Mouse (Mus musculus) limb, embryonic 15.5 days (tissue): Measurements from ENCODE around the gene Rptor. TPM values are rescaled to one million over a fixed set of nuclear protein-coding genes. Genes with fewer than 3 reads are reported as not detected.

ENCODE experiments used
- ATAC-seq: fragments of 200-750 bp; cut with Nextera tagmentation; 2 replicates; pipeline ENCODE4 v1.8.0; 2017; ENCODE audit warnings: low read depth, moderate TSS enrichment; ENCODE audit not compliant: insufficient number of reproducible peaks, low FRiP score, low TSS enrichment
- H3K27ac ChIP-seq: fragments of 300-500 bp; sonication (generic); 2 replicates; pipeline ENCODE4 v1.5.1; 2015; ENCODE audit warnings: moderate library complexity, mild to moderate bottlenecking, inconsistent platforms
- H3K27me3 ChIP-seq: fragments of 300-500 bp; sonication (generic); 2 replicates; pipeline ENCODE4 v1.6.1; 2015; ENCODE audit warnings: inconsistent platforms
- H3K36me3 ChIP-seq: fragments of 300-500 bp; sonication (generic); 2 replicates; pipeline ENCODE4 v1.6.1; 2015; ENCODE audit warnings: inconsistent platforms
- H3K4me1 ChIP-seq: fragments of 300-500 bp; sonication (generic); 2 replicates; pipeline ENCODE4 v1.6.1; 2015; ENCODE audit warnings: inconsistent platforms
- H3K4me2 ChIP-seq: fragments of 300-500 bp; sonication (generic); 2 replicates; pipeline ENCODE4 v1.6.1; 2015; ENCODE audit warnings: mild to moderate bottlenecking, inconsistent platforms
- H3K4me3 ChIP-seq: fragments of 300-500 bp; sonication (generic); 2 replicates; pipeline ENCODE4 v1.5.1; 2015; ENCODE audit warnings: mild to moderate bottlenecking, inconsistent platforms
- H3K9ac ChIP-seq: fragments of 300-500 bp; sonication (generic); 2 replicates; pipeline ENCODE4 v1.6.1; 2015; ENCODE audit warnings: inconsistent platforms
- H3K9me3 ChIP-seq: fragments of 300-500 bp; sonication (generic); 2 replicates; pipeline ENCODE4 v1.6.1; 2016; ENCODE audit warnings: inconsistent platforms
- WGBS: fragments of 180-500 bp; shearing (Covaris S2); methylation state at CpG from one replicate; pipeline ENCODE4 v1.1.7; 2015; 5-methylcytosine and 5-hydroxymethylcytosine counted together
- polyA plus RNA-seq: library from polyadenylated mRNA; unstranded; fragments of >200 nt; fragmentation: Nextera tagmentation; extraction: Ambion mirVana; gene quantifications from 2 replicates; pipeline ENCODE4 v1.2.1, GENCODE M21; 2015

The Rptor gene
- polyA plus RNA-seq, 1 experiment from 2014 or later = 9.0 TPM

DNA sequence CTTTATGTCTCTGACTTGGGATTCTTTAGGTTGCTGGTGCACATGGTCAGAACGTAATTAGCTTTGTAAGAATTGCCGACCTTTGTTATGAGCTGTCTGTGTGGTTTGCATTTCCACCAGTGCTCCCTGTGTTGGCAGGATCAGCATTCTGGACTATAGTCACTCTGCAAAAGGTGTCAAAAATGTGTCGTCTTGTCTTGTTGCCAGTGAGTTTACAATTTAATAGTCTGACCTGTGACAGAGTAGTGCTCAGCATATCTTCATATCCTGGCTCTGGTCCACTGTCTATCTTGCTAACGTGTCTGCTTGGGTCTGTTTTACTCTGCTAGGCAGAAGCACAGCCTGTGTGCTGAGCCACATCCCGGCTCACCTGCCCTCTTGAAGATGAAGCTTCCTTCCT is 128.7 kb downstream of the Rptor start:
- no peak overlapping the region for H3K4me2 ChIP-seq
- ATAC-seq = no peak
- H3K4me3 ChIP-seq = no peak overlapping the region
- H3K27ac ChIP-seq = no peak overlapping the region
- no peaks in the 10 kb centered on the region for H3K36me3 ChIP-seq
- no peaks in the 10 kb centered on the region for H3K9me3 ChIP-seq
- no peaks in the 10 kb centered on the region for H3K27me3 ChIP-seq
- 67% methylated on average over 5 of the region's 5 CpGs for WGBS
- H3K9ac ChIP-seq = no peak overlapping the region
- peaks cover 3% of the 10 kb centered on the region; the same call in 1 of the 2 replicates for H3K4me1 ChIP-seq

GRCm38 (mm10) chr11:119732362-119732761 is 129.7 kb downstream of the Rptor start:
- no peak overlapping the region for H3K4me2 ChIP-seq
- H3K4me3 ChIP-seq = no peak overlapping the region
- no peak overlapping the region for H3K9ac ChIP-seq
- H3K27me3 ChIP-seq = no peaks in the 10 kb centered on the region
- WGBS = 82% methylated on average over 1 of the region's 1 CpGs
- peaks cover 3% of the 10 kb centered on the region; the same call in 1 of the 2 replicates for H3K4me1 ChIP-seq
- no peaks in the 10 kb centered on the region for H3K36me3 ChIP-seq
- ATAC-seq = no peak
- no peak overlapping the region for H3K27ac ChIP-seq
- no peaks in the 10 kb centered on the region for H3K9me3 ChIP-seq

DNA sequence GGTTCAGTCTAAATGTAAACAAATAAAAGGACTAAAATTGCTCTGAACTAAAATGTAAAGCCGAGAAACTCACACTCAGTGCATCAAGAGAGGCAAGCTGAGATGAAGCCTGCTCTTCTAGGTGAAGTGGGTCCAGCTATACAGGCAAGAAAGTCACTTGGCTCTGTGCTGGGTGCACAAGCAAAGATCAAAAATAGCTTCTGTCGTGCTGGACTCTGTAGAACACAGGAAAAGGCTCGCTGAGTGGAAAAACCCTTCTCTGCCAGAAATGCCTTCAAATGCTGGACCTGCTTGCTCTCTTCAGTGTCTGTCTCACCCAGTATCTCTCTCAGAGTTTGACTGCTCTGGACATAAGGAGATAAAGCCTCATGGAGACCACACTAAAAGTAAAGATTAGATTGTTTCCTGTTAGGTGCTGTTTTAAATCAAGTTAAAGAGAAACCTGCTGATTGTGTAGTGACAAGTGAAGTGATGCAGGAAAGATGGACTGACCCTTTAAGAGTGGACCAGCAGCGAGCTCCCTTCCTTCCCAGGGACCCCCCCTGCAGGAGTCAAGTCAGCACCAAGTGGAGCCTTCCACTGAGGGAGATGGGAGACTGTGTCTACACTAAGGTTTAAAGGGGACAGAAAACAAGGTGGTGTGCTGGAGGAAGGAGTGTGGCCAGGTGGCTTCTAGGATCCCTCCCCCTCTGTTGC is 130.4 kb downstream of the Rptor start:
- H3K4me2 ChIP-seq = no peak overlapping the region
- H3K36me3 ChIP-seq = no peaks in the 10 kb centered on the region

GRCm38 (mm10) chr11:119733657-119733990 is 130.9 kb downstream of the Rptor start:
- no peak overlapping the region for H3K27ac ChIP-seq
- no peaks in the 10 kb centered on the region for H3K9me3 ChIP-seq
- ATAC-seq = no peak
- no peak overlapping the region for H3K4me3 ChIP-seq
- H3K4me2 ChIP-seq = no peak overlapping the region
- H3K9ac ChIP-seq = no peak overlapping the region
- H3K4me1 ChIP-seq = peaks cover 3% of the 10 kb centered on the region; the same call in 1 of the 2 replicates
- H3K27me3 ChIP-seq = no peaks in the 10 kb centered on the region
- no peaks in the 10 kb centered on the region for H3K36me3 ChIP-seq
- 92% methylated on average over 7 of the region's 7 CpGs for WGBS

More for the DNA sequence above, 130.4 kb downstream of the Rptor start:
- H3K4me1 ChIP-seq = peaks cover 3% of the 10 kb centered on the region; the same call in 1 of the 2 replicates
- 50% methylated on average over 4 of the region's 4 CpGs for WGBS
- no peak overlapping the region for H3K9ac ChIP-seq
- no peaks in the 10 kb centered on the region for H3K9me3 ChIP-seq
- no peaks in the 10 kb centered on the region for H3K27me3 ChIP-seq
- no peak overlapping the region for H3K4me3 ChIP-seq
- no peak overlapping the region for H3K27ac ChIP-seq
- no peak for ATAC-seq

GRCm38 (mm10) chr11:119735152-119735551 is 132.4 kb downstream of the Rptor start:
- H3K36me3 ChIP-seq = no peaks in the 10 kb centered on the region
- H3K9ac ChIP-seq = no peak overlapping the region
- 73% methylated on average over 2 of the region's 2 CpGs for WGBS
- H3K27ac ChIP-seq = no peak overlapping the region
- H3K4me2 ChIP-seq = no peak overlapping the region
- no peaks in the 10 kb centered on the region for H3K27me3 ChIP-seq
- no peak overlapping the region for H3K4me3 ChIP-seq
- ATAC-seq = no peak
- H3K4me1 ChIP-seq = peaks cover 3% of the 10 kb centered on the region; the same call in 1 of the 2 replicates
- H3K9me3 ChIP-seq = no peaks in the 10 kb centered on the region

DNA sequence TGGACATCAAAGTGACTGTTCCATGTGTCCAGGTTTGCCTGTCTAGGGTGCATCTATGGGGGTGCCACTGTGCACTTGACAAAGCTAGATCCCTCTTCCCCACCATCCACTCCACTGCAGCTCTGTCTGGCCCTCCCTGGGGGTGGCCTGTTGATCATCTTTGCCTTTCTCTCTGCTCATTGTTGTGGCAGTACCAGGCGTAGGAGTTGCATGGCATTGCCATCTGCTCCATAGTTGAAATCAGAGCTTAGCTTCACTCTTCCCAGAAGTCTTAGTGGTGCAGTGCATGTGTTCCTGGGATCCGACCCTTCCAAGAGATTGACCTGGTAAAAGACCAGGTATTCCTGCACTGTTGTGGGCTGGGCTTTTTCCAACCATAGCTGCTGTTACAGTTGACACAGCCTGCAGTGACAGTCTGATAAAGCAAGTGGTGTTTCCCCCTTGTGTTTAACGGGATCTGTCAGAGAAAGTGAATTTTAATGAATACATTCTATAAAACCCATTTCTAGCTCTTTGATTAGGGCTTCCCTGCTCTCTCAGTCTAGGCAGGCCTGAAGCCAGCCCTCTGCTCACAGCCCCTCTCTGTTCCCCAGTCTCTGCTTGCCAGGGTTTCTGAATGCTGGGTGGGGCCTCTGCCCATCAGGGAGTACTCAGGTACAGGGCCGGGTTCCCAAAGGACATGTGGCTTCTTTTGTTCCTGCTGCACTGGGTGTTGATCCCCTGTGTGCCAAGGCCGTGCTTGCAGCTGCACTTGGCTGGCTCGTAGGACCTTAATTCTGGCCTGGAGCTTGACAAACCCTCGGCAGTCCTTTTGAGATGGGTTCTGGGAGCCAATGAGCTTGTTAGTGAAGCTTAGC is 136.5 kb downstream of the Rptor start:
- Histone ChIP-seq H3K9me3 (no peaks in the 10 kb centered on the region), H3K9ac (no peak overlapping the region), H3K4me3 (no peak overlapping the region), H3K4me2 (no peak overlapping the region), H3K36me3 (no peaks in the 10 kb centered on the region), H3K4me1 (peaks cover 10% of the 10 kb centered on the region; the same call in 1 of the 2 replicates), H3K27ac (no peak overlapping the region), H3K27me3 (no peaks in the 10 kb centered on the region; the same call in 1 of the 2 replicates)
- 69% methylated on average over 7 of the region's 7 CpGs for WGBS
- no peak for ATAC-seq

GRCm38 (mm10) chr11:119741401-119741800 is 138.7 kb downstream of the Rptor start:
- no peak overlapping the region for H3K27ac ChIP-seq
- H3K4me2 ChIP-seq = no peak overlapping the region
- no peak for ATAC-seq
- H3K27me3 ChIP-seq = no peaks in the 10 kb centered on the region; the same call in 1 of the 2 replicates
- H3K9ac ChIP-seq = no peak overlapping the region
- no peaks in the 10 kb centered on the region for H3K9me3 ChIP-seq
- H3K4me3 ChIP-seq = no peak overlapping the region
- H3K4me1 ChIP-seq = peaks cover 16% of the 10 kb centered on the region
- 86% methylated on average over 1 of the region's 1 CpGs for WGBS
- no peaks in the 10 kb centered on the region for H3K36me3 ChIP-seq

DNA sequence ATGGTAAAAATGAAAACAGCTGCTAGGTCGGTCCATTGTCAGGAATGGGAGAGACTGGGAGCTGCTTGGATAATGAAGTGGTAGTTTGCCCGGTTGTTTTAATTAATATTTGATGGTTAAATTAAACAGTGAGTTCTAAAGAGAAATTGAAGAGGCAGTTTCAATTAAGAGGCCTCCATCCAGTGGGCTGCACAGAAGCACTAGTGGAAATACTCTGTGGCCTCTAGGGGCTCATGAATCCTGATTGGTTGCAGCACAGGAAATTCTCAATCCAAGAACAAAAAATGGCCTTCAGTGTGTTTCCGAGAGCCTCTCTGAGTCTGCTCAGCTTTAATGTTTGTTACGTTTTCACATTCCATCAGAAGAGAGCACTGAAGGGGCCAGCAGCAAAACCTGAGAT is 141.7 kb downstream of the Rptor start:
- no peaks in the 10 kb centered on the region for H3K36me3 ChIP-seq
- H3K4me2 ChIP-seq = no peak overlapping the region
- no peaks in the 10 kb centered on the region; the same call in 1 of the 2 replicates for H3K27me3 ChIP-seq
- 33% methylated on average over 4 of the region's 4 CpGs for WGBS
- ATAC-seq = no peak
- no peak overlapping the region for H3K4me3 ChIP-seq
- peaks cover 16% of the 10 kb centered on the region for H3K4me1 ChIP-seq
- no peak overlapping the region for H3K9ac ChIP-seq
- no peak overlapping the region for H3K27ac ChIP-seq
- H3K9me3 ChIP-seq = no peaks in the 10 kb centered on the region

DNA sequence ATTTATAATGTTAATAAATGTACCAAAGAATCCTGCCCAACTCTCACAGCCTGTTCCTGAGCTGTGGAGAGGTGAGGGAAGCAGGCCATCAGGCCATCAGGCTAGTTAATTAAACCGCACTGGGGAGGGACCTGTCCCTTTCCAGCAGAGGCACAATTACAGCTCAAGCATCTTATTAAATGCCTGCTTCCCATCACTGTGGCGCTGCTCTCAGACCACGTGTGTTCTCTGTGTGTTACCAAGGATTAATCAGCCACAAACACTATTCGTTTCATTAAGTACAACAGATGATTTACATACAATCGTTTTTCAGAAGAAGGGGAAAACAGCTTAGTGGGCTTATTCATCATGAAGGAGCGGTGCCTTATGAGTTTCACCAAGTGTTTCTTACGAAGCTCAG is 142.6 kb downstream of the Rptor start:
- 57% methylated on average over 7 of the region's 7 CpGs for WGBS
- Histone ChIP-seq H3K4me3 (no peak overlapping the region), H3K9ac (no peak overlapping the region), H3K27me3 (no peaks in the 10 kb centered on the region; the same call in 1 of the 2 replicates), H3K4me1 (peaks cover 16% of the 10 kb centered on the region), H3K27ac (no peak overlapping the region), H3K4me2 (no peak overlapping the region), H3K36me3 (no peaks in the 10 kb centered on the region), H3K9me3 (no peaks in the 10 kb centered on the region)
- no peak for ATAC-seq

GRCm38 (mm10) chr11:119754459-119754858 is 151.8 kb downstream of the Rptor start:
- H3K9ac ChIP-seq = no peak overlapping the region
- no peaks in the 10 kb centered on the region for H3K27me3 ChIP-seq
- peaks cover 14% of the 10 kb centered on the region for H3K36me3 ChIP-seq
- no peak overlapping the region for H3K4me2 ChIP-seq
- H3K4me1 ChIP-seq = peaks cover 3% of the 10 kb centered on the region
- no peak overlapping the region for H3K4me3 ChIP-seq
- no peak overlapping the region for H3K27ac ChIP-seq
- ATAC-seq = no peak
- 59% methylated on average over 6 of the region's 6 CpGs for WGBS
- no peaks in the 10 kb centered on the region for H3K9me3 ChIP-seq

DNA sequence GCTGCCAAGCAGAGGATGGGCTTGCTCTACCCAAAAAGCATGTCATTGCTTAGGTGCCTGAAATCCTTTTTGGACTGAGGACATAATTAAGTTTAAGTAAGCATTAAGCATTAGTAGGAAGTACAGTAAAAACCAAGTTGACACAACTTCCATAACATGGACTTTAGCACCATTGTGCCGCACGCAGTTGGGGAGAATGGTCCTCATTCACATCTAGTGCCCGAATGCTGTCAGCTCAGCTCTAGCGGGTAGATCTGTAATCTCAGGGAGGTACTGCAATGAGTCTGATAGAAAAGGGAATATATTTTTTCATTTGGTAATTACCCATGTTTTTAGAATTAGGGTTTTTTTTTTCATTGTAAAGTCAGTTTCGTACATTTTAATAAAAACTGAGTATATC is 155.5 kb downstream of the Rptor start:
- Histone ChIP-seq H3K4me3 (no peak overlapping the region), H3K4me1 (peaks cover 3% of the 10 kb centered on the region), H3K9ac (no peak overlapping the region), H3K27ac (no peak overlapping the region), H3K27me3 (no peaks in the 10 kb centered on the region), H3K36me3 (peaks cover 14% of the 10 kb centered on the region), H3K4me2 (no peak overlapping the region), H3K9me3 (no peaks in the 10 kb centered on the region)
- ATAC-seq = no peak
- WGBS = 88% methylated on average over 5 of the region's 5 CpGs

GRCm38 (mm10) chr11:119758705-119759327 is 156.1 kb downstream of the Rptor start:
- 82% methylated on average over 7 of the region's 7 CpGs for WGBS
- ATAC-seq = no peak
- Histone ChIP-seq H3K4me2 (no peak overlapping the region), H3K27me3 (no peaks in the 10 kb centered on the region), H3K9ac (no peak overlapping the region), H3K4me3 (no peak overlapping the region), H3K27ac (no peak overlapping the region), H3K9me3 (no peaks in the 10 kb centered on the region), H3K4me1 (peaks cover 3% of the 10 kb centered on the region), H3K36me3 (peaks cover 14% of the 10 kb centered on the region)
